Mouse (Mus musculus) heart, postnatal 36 days (tissue): ENCODE data around the gene Tox3. TPM values are rescaled to one million over a fixed set of nuclear protein-coding genes. Genes with fewer than 3 reads are reported as not detected.

Experiments used
- DNase-seq, 2 experiments: peaks; one replicate each; pipeline ENCODE4 v3.0.0; 2021 to 2022
- intact Hi-C: fragments of 180-260 bp; cut with DNase I; formaldehyde crosslinking; loops from one replicate; pipeline ENCODE4 v1.15.1; 2025
- total RNA-seq, 2 experiments: library from RNA; stranded (reverse); gene quantifications; 2 replicates each; pipeline ENCODE4 v1.2.3; 2021

The Tox3 gene
- 1 to 10 TPM; 3.7 to 4.4 TPM for total RNA-seq

DNA sequence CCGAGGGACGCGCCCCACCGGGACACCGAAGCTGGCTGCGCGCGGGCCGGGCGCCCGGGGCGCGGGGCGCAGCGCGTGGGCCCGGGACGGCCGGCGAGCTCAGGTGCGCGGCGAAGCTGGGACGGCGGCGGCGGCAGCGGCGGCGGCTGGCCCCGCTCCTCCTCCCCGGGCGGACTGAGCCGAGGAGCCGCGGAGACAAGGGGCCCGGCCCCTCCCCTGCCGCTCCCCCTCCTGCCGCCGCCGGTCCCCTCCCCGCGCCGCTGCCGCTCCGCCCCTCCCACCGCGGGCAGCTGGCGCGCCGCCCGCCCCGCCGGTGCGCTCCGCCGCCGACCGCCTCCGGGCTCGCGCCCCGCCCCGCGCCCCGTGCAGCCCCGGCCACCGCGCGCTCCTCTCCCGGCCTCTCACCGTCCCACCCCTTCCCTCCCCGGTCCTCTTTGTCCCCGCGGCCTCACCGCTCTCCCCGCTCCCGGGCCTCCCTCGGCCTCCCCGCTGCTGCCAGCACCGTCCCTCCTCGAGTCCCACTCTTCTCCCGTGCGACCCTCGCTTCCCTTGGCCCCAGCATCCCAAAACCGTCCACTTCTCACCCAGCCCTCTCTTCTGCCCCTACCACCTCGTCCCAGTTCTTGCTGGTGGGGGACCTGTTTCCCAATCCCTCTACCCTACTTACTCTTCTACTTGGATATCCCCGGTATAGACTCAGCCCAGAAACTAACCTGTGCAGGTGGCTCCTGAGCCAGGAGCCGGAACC is at the start of gene Tox3:
Gene Tox3 (minus strand): TSS at position 166 of the 748 bp plus-strand sequence.
- intact Hi-C loops: loop anchor here (2.0 to 5.0 kb wide), 2 partner anchors 308 to 346 kb away; no protein-coding TSS in a partner anchor
- peak; percentile 47 to 52 for DNase-seq

DNA sequence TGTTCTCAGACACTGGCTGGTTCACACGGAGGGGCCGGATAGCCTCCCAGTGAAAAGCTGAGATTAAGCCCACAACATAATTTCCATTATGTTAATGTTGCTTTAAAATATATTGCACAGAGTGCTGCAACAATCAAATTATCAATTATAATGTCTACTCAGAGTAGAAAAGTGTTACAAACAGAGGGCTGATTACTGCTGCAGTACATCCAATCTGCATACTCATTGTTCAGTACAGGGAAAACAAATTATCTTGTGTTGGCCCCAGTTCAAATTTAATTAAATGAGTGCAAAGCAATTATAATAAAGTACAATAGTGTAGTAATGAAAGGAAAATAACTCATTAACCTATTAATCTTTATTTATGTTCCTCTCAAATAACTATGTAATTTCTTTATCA is 44.5 kb upstream of the Tox3 start:
- intact Hi-C loops: no loop called here
- no peak for DNase-seq

DNA sequence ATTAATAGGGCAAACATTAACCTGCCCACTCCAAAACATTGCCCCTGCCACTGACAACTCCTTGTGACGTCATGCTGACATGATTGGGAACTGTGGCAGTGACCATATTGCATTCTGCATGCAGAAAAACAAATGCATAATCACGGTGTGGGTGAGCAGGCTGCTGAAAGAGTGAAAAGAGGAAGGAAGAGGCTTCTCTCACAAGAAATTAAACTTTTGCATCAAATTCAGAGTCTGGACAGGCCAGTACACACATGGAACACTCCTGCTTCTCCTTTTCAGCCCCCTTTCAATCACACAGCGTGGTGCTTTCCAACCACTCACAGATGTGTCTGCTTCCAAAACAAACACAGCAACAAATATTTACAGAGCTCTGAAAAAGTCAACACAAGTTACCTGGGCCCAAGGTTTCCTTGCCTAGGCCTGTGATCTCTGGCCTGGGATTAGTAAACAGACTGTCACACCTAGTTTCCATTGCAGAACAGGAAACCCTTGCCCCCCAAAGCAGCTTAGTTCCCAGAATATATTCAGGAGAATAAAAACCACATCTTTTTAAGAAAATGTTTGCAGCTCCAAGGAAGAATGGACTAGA is 43.4 kb upstream of the Tox3 start:
- intact Hi-C loops: no loop called here
- no peak for DNase-seq

DNA sequence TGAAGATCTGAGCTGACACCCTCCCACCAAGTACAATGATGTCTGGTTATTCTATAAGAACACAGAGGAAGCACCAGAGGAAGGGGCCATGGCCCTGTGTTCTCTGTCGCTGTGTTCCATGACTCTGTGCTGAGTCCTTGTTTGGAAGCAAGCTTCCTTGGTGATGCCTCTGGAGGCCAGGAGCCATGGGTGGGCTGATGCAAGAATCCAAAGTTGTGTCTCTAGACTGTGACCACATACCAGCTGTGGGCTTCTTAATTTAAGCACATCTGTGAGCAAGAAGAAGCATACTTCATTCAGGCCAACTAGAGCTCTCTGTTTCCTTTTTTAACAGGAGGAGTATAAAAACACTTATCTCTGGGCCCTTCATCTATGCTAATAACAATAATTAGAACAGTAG is 42.7 kb upstream of the Tox3 start:
- no peak for DNase-seq
- intact Hi-C loops: no loop called here

DNA sequence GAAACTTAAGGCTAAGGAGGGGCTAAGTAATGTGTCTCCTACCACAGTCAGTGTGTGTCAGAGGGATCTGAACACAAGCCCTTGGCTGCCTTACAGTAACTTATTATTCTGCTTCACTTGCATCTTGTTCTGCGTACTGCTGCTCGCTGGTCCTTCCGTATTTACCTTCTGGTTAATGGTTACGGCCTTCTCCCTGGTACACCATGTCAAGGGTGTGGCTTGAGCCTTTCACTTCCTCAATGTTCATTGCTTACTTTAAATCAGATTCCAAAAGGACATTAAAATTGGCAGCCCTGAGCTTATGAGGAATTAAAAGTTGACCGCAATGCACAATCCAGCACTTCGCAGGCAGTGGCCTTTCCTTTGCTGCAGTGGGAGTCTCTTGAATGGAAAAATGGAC is 30.9 kb upstream of the Tox3 start:
- no peak for DNase-seq
- intact Hi-C loops: no loop called here

DNA sequence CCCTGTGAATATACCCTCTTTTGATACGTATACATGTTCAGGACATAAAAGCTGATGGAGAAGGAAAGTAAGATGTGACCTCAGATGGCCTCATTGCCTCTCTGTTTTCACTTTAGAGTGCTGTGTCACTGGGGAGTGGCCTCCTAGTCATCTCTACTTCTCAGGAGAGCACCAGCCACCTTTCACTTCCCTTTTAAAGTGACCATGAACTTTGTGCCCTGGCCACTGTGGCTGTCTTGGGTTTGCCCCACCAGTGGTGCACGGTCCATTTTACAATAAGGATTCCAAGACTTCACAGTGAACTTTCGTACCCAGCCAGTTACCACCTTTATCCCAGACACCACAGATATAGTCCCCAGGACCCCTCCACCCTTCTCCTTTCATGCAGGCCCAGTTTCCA is 29.9 kb upstream of the Tox3 start:
- no peak for DNase-seq
- intact Hi-C loops: no loop called here

DNA sequence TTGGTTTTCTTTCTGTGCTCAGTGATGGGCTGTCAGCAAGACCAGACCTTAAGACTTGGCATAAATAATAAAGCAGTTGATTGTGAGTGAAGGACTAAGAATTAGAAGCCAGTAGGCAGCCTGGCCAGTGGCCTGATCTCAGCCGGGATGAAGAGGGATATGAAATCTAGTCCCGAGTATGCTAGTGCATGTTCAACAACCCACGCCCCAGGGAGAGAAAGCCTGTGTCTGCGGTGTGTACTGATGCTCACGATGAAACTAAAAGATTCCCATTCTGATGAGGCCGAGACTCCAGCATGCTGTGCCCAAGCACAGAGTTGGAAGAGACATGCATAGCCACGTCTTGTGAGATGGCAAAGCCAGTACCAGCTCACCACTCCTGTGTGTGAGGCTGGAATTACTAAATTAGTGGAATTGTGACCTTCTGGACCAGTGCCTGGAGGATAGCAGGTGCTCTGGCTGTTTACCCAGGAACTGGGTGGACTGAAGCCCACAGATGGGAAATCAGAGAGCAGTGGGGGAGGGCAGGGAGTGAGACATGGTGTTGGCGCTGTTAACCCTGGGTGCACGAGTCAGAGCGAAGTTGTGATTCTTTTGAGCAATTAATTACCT is 23.6 kb upstream of the Tox3 start:
- intact Hi-C loops: no loop called here
- no peak for DNase-seq

DNA sequence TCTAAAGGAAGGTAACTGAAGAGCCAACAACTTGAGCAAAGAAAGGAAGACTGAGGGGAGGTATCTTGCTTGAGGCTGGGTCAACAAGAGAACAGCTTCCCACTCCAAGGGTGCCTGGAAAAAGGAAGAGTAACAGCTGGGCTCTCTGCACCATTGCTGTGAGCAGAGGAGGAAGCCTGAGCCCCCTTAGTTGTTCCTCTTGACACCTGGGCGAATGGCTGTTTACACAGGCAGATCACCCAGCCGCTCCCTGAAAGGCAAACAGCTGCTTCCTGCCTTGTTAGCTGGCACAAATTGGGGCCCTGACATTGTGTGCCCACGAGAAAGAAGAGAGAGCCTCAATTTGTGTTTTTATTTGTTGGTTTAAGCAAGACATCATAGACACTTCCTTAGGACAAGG is 21.7 kb upstream of the Tox3 start:
- no peak for DNase-seq
- intact Hi-C loops: no loop called here

DNA sequence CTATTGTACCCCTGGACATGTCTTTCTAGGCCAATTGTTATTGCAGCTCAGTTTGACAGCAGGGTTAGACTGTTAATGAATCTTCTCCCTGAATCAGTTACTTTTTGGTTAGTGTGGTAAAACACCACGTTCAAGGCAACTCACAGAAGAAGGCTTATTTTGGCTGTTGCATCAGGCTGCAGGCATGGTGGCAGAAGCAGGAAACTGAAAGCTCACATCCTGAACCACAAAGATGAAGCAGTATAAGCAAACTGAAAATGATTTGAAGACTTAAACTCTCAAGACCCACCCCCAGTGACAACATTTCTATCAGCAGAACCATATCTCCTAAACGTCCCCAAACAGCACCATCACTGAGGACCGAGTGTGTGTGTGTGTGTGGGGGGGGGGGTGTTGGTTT is 8.6 kb upstream of the Tox3 start:
- intact Hi-C loops: no loop called here
- DNase-seq: no peak

DNA sequence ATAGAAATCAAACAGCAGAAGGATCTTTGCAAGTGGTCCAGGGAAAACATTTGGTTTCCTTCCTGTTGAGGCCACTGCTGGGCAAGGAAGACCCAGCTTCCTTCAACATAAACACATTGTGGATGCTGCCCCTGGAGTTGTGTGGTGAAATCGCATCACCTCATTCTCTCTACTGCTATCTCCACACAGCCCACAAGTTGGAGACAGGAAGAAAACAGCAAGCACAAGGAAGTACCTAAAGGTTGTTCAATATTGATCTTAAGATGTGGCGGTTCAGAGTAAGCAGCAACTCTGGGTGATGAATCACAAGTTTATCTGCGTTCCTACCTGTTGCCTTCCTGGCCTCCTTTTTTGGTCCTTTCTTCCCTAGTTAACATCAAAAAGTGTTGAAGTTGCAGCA is 6.6 kb upstream of the Tox3 start:
- intact Hi-C loops: no loop called here
- DNase-seq: no peak

DNA sequence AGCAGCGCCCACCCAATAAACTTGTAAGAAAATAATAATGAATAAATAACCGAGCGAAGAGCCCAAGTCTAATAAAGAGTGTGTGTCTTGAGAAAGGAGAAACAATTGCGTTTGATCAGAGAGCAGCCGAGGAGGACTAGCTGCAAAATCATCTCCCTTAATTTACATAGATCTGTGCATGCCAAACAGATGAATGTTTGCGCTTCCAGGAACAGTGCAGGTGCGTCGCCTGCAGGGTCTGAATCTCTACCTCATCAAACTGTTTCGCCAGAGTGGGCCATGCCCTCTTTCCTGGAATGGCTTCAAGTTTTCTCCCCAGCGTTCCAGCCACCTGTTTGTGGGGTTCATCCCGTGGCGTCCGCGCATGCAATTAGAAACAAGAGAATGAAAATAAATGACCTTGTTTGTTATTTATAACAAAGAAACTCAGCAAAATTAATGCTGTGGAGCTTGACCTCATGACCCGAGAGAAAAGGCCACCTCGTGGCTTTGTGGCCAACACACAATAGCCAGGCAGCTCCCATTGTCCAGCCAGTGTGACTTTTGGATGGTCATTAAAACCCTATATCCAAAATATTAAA is 5.9 kb upstream of the Tox3 start:
- intact Hi-C loops: no loop called here
- no peak for DNase-seq

DNA sequence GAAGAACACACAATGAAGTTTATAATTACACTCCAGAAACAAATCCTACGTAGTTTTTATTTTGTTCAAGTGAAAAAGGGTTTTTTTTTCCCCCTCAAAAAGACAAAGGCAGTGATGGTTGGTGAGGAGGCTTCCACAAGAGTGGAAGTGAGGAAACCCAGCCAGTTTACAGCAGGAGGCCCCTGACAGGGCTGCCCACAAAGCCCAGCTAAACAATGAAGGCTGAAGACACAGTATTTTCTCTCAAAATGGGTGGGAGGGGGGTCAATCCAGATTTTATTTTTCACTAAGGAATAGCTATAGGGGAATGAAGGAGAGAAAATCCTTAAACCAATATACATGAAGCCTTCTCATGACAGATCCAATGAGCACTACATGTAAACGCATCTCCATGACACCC is 5.4 kb upstream of the Tox3 start:
- intact Hi-C loops: no loop called here
- DNase-seq: no peak

DNA sequence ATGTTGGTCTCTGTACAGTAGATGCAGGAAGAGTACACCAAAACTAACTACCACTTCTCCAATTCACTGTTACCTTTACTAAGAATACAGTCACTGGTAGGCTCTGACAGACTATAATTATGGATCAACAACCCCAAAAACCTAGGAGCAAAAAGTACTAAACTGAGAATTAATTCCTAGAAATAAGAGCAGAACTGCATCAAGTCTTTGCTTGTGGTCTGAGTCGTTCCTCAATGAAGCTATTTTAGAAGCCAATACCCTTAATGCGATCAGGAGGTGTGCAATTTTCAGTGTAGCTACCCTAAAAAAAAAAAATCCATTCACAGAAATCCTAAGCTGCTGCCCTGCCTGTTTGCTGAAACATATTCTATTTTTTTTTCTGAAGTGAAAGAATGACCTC is 4.8 kb upstream of the Tox3 start:
- no peak for DNase-seq
- intact Hi-C loops: no loop called here

DNA sequence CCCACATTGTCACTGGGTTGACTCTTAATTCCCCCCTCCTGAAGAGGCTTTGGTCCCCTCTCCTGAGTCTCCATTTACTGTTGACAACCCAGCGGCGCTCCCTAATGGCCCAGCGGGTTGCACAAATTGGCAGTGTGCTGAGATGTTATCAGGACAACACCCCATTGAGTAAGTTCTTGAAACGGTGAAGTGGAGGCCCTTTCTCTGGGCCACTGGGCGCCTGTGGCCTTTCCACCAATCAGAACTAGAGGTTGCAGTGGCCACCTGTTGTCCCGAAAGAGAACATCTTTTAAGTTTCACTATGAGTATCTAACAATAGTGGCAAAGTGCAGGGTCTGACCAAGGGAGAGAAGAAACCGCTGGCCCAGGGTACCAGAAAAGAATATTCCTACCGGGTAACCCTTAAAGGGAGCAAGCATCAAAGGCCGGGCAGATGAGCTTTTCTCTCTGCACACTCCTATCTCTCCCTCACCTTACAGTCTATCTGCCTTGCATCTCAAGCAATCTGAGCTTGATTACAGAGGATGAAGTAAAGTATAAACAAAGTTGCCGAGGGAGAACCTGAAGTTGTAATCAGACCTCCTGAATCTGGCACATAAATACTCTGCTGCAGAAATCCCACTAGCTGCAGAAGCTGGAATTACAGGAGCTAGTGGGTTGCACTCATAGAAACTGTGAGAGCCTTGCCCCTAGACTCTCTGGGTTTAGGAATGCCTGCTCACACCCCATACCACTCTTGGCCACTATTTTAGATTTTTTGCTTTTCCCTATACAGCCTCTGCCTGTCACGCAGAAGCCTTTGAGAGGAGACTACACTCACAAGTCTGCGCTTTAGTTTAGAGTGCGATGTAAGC is 1.8 kb upstream of the Tox3 start:
- DNase-seq: no peak
- intact Hi-C loops: loop anchor here (2.0 to 5.0 kb wide), 2 partner anchors 307 to 348 kb away; no protein-coding TSS in a partner anchor

DNA sequence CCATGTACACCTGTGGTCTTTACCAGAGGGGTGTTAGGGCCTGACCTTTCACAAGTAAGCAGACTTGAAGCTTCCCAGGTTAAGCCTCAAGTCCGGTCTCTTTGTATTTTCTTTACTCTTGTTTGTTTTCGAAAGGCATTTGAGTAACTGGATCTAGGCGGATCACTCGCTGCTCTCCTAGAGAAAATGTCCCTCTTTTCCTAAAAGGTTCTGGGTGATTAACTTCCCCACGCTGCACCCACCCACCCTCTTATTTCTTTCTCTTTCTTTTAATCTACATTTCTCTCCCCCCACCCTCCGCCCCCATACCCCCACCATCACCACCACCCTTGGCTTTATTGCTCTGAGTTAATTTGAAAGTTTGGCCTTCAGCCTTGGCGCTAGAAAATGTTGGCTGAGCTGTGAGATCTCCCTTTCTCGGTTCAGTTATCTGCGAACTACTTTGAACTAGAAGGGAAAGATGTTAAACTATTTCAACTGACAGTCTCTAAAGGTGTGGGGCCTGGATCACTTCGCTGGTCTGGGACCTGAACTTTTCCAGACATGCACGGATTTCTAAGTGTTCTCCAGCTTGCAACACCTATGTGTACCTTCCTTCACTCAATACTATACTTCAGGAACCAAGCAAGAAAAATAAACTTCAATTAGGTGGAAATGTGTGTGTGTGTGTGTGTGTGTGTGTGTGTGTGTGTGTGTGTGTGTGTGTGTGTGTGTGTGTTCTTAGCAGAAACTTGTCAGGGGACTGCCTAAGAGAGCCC is 962 bp upstream of the Tox3 start:
- no peak for DNase-seq
- intact Hi-C loops: loop anchor here (2.0 to 5.0 kb wide), 2 partner anchors 308 to 347 kb away; no protein-coding TSS in a partner anchor

DNA sequence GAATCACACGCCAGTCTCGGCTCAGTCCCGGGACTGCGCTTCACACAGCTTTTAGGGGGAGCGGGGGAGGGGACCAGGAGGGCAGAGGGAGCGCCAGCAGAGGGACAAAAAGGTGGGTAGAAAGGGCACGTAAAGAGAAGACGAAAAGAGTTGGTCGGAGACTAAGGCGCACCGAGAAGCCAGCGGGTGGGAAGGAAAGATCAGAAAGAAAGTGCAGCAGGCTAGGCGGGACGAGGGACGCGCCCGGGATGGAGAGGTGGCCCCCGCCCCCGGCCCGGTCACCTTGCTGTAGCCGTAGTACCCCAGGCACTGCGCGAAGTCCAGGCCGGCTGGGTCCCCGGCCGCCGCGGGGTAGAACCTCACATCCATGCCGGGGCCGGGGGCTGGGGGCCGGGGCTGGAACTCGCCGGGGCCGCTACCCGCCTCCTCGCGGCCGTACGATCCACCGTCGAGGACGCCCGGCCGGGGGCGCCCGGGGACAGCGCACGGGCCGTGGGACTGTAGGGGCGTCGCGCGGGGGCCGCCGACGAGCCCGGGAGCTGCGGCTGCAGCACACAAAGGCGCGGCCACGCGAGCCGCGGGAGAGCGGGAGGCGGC is 464 bp downstream of the Tox3 start:
- peak; percentile 12 to 23 for DNase-seq
- intact Hi-C loops: loop anchor here (2.0 to 5.0 kb wide), 2 partner anchors 309 to 345 kb away; no protein-coding TSS in a partner anchor

DNA sequence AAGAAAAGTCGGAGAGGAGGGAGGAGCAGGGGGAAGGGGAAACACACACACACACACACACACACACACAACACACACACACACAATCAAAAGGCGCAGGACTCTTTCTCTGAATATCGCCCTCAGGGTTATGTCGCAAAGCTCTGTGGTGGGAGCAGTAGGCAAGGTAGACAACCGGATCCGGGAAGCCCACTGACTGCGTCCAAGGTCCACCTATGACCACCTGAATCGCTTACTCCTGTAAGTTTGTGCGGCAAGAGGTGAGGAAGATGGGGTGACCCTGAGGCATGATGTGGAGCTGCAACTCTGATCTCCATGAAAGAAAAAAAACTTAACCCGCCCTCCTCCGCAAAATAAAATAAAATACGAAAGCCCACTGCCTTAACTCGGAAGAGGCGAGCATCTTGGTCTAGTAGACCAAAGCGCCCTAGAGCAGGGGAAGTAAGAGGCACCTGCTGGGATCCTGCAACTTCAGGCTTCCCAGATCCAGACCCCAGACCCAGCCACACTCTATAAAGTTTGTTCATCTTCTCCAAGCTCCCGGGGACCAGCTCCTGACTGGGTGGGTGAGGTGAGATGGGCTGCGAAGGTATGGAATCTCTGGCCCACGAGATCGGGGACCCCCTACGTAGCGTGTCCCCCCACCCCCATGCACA is 1.1 kb downstream of the Tox3 start:
- no peak for DNase-seq
- intact Hi-C loops: loop anchor here (5.0 kb wide), 1 partner anchor 345 kb away; no protein-coding TSS in a partner anchor

DNA sequence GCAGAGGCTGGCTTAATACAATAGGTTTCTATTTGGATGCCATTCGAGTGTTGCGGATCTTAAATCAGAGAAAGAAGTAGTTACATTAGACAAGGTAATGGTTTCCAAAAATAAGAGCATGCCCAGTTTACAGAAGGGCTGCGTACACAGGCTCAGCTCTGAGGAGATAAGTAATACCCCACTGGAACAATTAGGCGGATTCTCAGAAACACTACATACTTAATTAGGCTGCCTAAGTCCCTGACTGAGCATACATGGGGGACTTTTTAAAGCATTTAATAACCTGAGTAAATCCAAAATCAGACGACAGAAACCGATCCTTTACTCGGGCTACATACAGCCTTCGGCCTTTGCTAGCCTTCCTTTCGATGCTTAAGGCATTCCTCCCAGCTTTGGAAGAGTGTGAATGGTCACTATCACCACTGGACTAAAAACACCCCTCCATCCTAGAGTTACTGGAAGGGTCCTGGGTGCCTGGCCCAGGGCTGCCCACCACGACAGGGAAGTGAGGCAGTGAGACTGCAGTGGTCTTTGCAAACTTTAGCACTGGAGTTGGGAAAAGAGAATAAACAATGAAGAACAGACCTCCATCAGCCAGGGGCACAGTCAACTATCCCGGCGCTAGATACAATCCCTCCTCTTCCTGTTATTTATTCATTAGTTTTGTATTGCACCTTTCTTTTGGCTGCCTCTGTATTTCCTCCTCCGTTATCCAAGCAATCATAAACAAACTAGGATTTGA is 1.8 kb downstream of the Tox3 start:
- intact Hi-C loops: loop anchor here (5.0 kb wide), 1 partner anchor 344 kb away; no protein-coding TSS in a partner anchor
- DNase-seq: no peak
